Mouse (Mus musculus) embryonic facial prominence, embryonic 10.5 days (tissue): ENCODE measurements around the gene Ptpn5. TPM values are rescaled to one million over a fixed set of nuclear protein-coding genes. Genes with fewer than 3 reads are reported as not detected.

Source experiments
- DNase-seq: peaks from one replicate; pipeline ENCODE4 v3.0.0-alpha.2; 2017; ENCODE audit warnings: low spot score
- H3K27ac ChIP-seq: fragments of 300-500 bp; sonication (generic); replicated peaks from 2 replicates; pipeline ENCODE4 v1.5.1; 2016; ENCODE audit warnings: mild to moderate bottlenecking
- H3K27me3 ChIP-seq: fragments of 300-500 bp; sonication (generic); replicated peaks from 2 replicates; pipeline ENCODE4 v1.6.1; 2016; ENCODE audit warnings: low read depth, mild to moderate bottlenecking; ENCODE audit not compliant: poor library complexity, severe bottlenecking
- H3K36me3 ChIP-seq: fragments of 300-500 bp; sonication (generic); replicated peaks from 2 replicates; pipeline ENCODE4 v1.6.1; 2016; ENCODE audit warnings: mild to moderate bottlenecking, moderate library complexity
- H3K4me1 ChIP-seq: fragments of 300-500 bp; sonication (generic); 2 replicates; pipeline ENCODE4 v1.6.1; 2016
- H3K4me3 ChIP-seq: fragments of 300-500 bp; sonication (generic); 2 replicates; pipeline ENCODE4 v1.5.1; 2016; ENCODE audit warnings: mild to moderate bottlenecking, moderate library complexity
- H3K9me3 ChIP-seq: fragments of 300-500 bp; sonication (generic); 2 replicates; pipeline ENCODE4 v1.6.1; 2016; ENCODE audit warnings: mild to moderate bottlenecking
- WGBS: fragments of 180-500 bp; shearing (Covaris S2); methylation state at CpG from one replicate; pipeline ENCODE4 v1.1.7; 2016; 5-methylcytosine and 5-hydroxymethylcytosine counted together
- polyA plus RNA-seq: library from polyadenylated mRNA; unstranded; fragments of >200 nt; fragmentation: Nextera tagmentation; extraction: Ambion mirVana; gene quantifications from 2 replicates; pipeline ENCODE4 v1.2.1, GENCODE M21; 2016

Ptpn5 gene
- polyA plus RNA-seq, 1 experiment from 2014 or later: 3.2 TPM

DNA sequence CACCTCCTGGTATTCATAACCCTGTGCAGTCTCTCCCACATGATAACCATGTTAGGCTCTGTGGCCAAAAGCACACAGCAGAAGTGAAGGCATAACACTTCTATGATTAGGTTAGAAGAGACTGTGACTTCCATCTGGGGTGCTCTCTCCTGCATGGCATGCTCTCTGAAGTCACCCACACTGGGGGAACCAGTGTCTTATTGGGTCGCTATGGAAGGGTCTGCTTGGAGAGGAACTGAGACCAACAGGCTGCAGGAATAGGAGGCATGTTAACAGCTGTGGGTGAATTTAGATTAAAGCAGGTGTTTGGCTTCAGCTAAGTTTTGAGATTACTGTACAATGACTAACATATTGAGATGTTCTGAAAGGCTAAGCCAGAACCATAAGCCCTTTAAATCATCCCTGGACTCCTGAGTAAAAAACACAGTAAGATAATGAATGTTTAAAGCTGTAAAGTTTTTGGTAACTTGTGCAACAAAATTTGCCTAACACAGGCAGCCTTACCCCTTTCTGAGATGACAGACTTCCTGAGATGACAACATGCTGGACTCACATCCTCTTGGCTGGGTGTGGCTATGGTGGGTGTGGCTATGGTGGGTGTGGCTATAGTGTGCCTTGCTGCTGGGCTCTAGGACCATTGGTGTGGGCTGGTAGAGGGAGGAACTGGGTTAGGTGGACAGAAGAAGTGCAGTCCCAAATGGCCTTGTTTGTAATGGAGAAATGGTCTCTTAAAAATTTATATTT is 29.6 kb downstream of the Ptpn5 start:
- DNase-seq: no peak
- Histone ChIP-seq H3K27ac (no peak overlapping the region), H3K36me3 (no peaks in the 10 kb centered on the region), H3K27me3 (no peaks in the 10 kb centered on the region), H3K4me3 (no peak overlapping the region), H3K9me3 (no peaks in the 10 kb centered on the region), H3K4me1 (no peaks in the 10 kb centered on the region)
- WGBS: 81% methylated on average over 1 of the region's 1 CpGs

- Histone ChIP-seq H3K36me3 (no peaks in the 10 kb centered on the region), H3K4me3 (no peak overlapping the region), H3K4me1 (no peaks in the 10 kb centered on the region), H3K27me3 (no peaks in the 10 kb centered on the region), H3K9me3 (no peaks in the 10 kb centered on the region), H3K27ac (no peak overlapping the region)
- WGBS: 60% methylated on average over 2 of the region's 2 CpGs
- no peak for DNase-seq
Measured at GRCm38 (mm10) chr7:47102970-47103369, 30.5 kb downstream of the Ptpn5 start.

- WGBS: 72% methylated on average over 6 of the region's 6 CpGs
- no peaks in the 10 kb centered on the region for H3K4me1 ChIP-seq
- no peaks in the 10 kb centered on the region for H3K9me3 ChIP-seq
- H3K27ac ChIP-seq: no peak overlapping the region
- no peak overlapping the region for H3K4me3 ChIP-seq
- no peaks in the 10 kb centered on the region for H3K36me3 ChIP-seq
- H3K27me3 ChIP-seq: no peaks in the 10 kb centered on the region
- no peak for DNase-seq
Measured at GRCm38 (mm10) chr7:47100615-47101014, 32.9 kb downstream of the Ptpn5 start.

- no peak overlapping the region for H3K4me3 ChIP-seq
- 86% methylated on average over 7 of the region's 7 CpGs for WGBS
- H3K9me3 ChIP-seq: no peaks in the 10 kb centered on the region
- H3K27ac ChIP-seq: no peak overlapping the region
- DNase-seq: no peak
- H3K27me3 ChIP-seq: no peaks in the 10 kb centered on the region
- no peaks in the 10 kb centered on the region for H3K36me3 ChIP-seq
- H3K4me1 ChIP-seq: no peaks in the 10 kb centered on the region
Measured at GRCm38 (mm10) chr7:47099306-47099705, 34.2 kb downstream of the Ptpn5 start.

GRCm38 (mm10) chr7:47098044-47098443 is 35.4 kb downstream of the Ptpn5 start:
- DNase-seq: peak; percentile 20
- H3K27ac ChIP-seq: no peak overlapping the region
- no peaks in the 10 kb centered on the region for H3K36me3 ChIP-seq
- no peak overlapping the region for H3K4me3 ChIP-seq
- 58% methylated on average over 7 of the region's 7 CpGs for WGBS
- H3K9me3 ChIP-seq: no peaks in the 10 kb centered on the region
- no peaks in the 10 kb centered on the region for H3K27me3 ChIP-seq
- no peaks in the 10 kb centered on the region for H3K4me1 ChIP-seq

GRCm38 (mm10) chr7:47094969-47095368 is 38.5 kb downstream of the Ptpn5 start:
- H3K27me3 ChIP-seq: no peaks in the 10 kb centered on the region

DNA sequence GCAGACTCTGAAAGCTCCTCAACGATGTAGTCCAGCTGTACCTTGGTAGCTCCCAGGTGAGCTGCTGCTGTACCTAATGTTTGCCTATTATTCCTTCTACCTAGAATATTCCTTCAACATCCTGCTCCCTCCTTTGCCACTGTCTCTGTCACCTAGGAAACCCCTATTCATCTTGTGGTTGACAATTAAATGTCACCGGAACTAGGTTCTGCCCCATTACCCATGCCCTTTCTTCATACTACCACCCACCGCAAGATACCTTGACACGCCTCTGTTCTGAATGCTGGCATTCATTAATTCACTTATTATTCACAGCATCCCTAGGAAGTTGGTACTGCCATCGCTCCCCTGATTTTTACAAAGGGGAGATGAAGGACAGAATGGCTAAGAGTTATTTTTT is 39.5 kb downstream of the Ptpn5 start:
- no peaks in the 10 kb centered on the region for H3K4me1 ChIP-seq
- no peak overlapping the region for H3K27ac ChIP-seq
- no peak overlapping the region for H3K4me3 ChIP-seq
- WGBS: 86% methylated on average over 5 of the region's 5 CpGs
- DNase-seq: no peak
- no peaks in the 10 kb centered on the region for H3K36me3 ChIP-seq
- no peaks in the 10 kb centered on the region for H3K9me3 ChIP-seq
- H3K27me3 ChIP-seq: no peaks in the 10 kb centered on the region

More at GRCm38 (mm10) chr7:47094969-47095368, 38.5 kb downstream of the Ptpn5 start:
- Histone ChIP-seq H3K36me3 (no peaks in the 10 kb centered on the region), H3K9me3 (no peaks in the 10 kb centered on the region), H3K4me1 (no peaks in the 10 kb centered on the region), H3K4me3 (no peak overlapping the region), H3K27ac (no peak overlapping the region)
- DNase-seq: no peak
- 80% methylated on average over 2 of the region's 2 CpGs for WGBS

GRCm38 (mm10) chr7:47085075-47085474 is 48.4 kb downstream of the Ptpn5 start:
- H3K9me3 ChIP-seq: no peaks in the 10 kb centered on the region
- no peak overlapping the region for H3K4me3 ChIP-seq
- no peaks in the 10 kb centered on the region for H3K36me3 ChIP-seq
- no peak overlapping the region for H3K27ac ChIP-seq
- H3K4me1 ChIP-seq: no peaks in the 10 kb centered on the region
- no peak for DNase-seq
- 81% methylated on average over 1 of the region's 1 CpGs for WGBS
- no peaks in the 10 kb centered on the region for H3K27me3 ChIP-seq

DNA sequence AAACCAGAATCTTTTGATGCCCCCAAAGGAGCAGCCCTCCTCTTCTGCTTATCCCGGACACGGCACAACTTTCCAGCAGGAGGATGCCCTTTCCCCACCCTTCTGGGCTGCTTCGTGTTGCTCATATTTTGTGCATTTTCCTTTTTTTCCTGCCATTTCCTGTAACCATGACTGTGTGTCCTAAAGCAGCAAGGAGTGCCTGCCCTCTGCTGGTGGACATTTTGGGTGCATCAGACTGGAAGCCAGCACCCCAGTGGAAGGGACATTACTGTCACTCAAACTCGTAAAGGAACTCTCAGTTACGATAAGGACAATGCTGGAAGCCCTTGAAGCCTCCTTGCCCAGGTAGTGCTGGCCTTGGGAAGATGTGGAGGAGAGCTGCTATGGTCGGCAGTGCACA is 52.2 kb downstream of the Ptpn5 start:
- H3K4me1 ChIP-seq: no peaks in the 10 kb centered on the region
- H3K36me3 ChIP-seq: no peaks in the 10 kb centered on the region
- H3K27ac ChIP-seq: no peak overlapping the region
- no peaks in the 10 kb centered on the region for H3K9me3 ChIP-seq
- 52% methylated on average over 6 of the region's 6 CpGs for WGBS
- DNase-seq: peak; percentile 64
- H3K27me3 ChIP-seq: no peaks in the 10 kb centered on the region
- no peak overlapping the region for H3K4me3 ChIP-seq

DNA sequence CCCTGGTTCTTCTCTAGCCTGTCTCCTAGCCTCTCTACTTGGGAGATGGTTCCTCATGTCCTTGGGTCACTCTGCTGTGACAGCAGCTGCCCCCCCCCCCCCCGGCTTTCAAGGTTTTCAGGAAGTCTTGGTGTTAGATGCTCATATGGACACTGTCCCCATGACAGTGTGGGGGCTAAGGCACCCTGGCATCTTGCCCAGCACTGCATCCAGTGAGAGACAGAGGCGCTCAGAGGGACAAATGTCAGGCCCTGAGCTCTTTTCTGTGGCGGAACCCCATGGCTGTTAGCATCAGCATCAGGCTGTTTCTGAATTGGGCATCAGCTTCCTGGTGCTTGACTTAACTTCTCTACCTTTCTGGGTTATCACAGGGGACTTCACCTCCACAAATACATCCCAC is 52.6 kb downstream of the Ptpn5 start:
- DNase-seq: no peak
- Histone ChIP-seq H3K9me3 (no peaks in the 10 kb centered on the region), H3K36me3 (no peaks in the 10 kb centered on the region), H3K4me3 (no peak overlapping the region), H3K27ac (no peak overlapping the region), H3K4me1 (no peaks in the 10 kb centered on the region), H3K27me3 (no peaks in the 10 kb centered on the region)
- WGBS: 80% methylated on average over 3 of the region's 3 CpGs

- no peaks in the 10 kb centered on the region for H3K36me3 ChIP-seq
- 78% methylated on average over 8 of the region's 8 CpGs for WGBS
- H3K27ac ChIP-seq: no peak overlapping the region
- peaks cover 10% of the 10 kb centered on the region for H3K4me1 ChIP-seq
- no peak overlapping the region for H3K4me3 ChIP-seq
- DNase-seq: peak; percentile 48
- H3K9me3 ChIP-seq: no peaks in the 10 kb centered on the region
- H3K27me3 ChIP-seq: no peaks in the 10 kb centered on the region
Measured at GRCm38 (mm10) chr7:47077451-47077850, 56.0 kb downstream of the Ptpn5 start.

GRCm38 (mm10) chr7:47076729-47077128 is 56.8 kb downstream of the Ptpn5 start:
- no peak overlapping the region for H3K4me3 ChIP-seq
- H3K27me3 ChIP-seq: no peaks in the 10 kb centered on the region
- H3K4me1 ChIP-seq: peaks cover 10% of the 10 kb centered on the region
- no peaks in the 10 kb centered on the region for H3K9me3 ChIP-seq
- H3K27ac ChIP-seq: no peak overlapping the region
- DNase-seq: no peak
- H3K36me3 ChIP-seq: no peaks in the 10 kb centered on the region
- WGBS: 64% methylated on average over 3 of the region's 3 CpGs

- Histone ChIP-seq H3K36me3 (no peaks in the 10 kb centered on the region), H3K9me3 (no peaks in the 10 kb centered on the region), H3K4me3 (no peak overlapping the region), H3K27ac (no peak overlapping the region), H3K4me1 (peaks cover 10% of the 10 kb centered on the region), H3K27me3 (no peaks in the 10 kb centered on the region)
- WGBS: 87% methylated on average over 6 of the region's 6 CpGs
- no peak for DNase-seq
Measured at GRCm38 (mm10) chr7:47076193-47076592, 57.3 kb downstream of the Ptpn5 start.
